Mouse (Mus musculus) T-cell, adult 2 months (primary cell): ENCODE results near the gene Clhc1.
"Not testable (repeated sequence)": the region's sequence is repeated elsewhere in the genome, so short reads cannot be mapped to it uniquely, and the experiment has no call there.

Experiments used
- DNase-seq: peaks from one replicate; pipeline ENCODE4 v3.0.0; 2022; ENCODE audit warnings: low spot score

Gene Clhc1

DNA sequence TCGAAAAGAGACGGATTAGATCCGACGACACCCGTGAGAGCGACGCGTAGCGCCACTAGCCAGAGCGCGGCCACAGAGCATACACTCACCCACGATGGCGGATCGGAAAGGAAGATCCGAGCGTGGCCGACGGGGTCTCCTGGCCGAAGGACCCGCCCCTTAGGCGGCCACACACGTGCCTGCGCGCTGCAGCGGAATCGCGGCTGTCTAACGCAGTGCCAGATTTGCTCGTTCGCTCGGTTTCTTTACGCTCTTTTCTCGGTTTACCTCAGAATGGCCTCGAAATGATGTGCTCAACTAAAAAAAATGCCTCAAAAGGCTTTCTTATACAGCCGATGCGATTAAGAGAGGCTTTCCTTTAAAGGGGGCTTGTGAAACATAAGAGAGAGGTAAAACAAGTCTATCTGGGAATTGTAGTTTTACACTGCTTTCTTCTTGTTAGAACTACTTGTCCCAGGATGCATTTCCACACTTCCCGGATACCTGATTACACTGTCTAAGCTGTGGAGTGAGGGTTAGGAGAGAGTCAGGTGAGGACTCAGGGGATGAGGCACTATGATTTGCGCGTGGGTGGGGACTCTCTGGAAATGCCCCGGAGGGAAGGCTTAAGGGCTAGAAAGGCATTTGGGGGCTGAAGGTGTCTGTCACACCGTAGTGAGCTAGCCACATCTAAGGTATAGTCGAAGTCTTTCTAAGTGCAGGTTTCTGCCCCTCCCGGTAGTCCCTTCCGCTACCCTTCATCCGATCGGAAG is at the start of gene Clhc1, which contains the start of gene Rps27a:
Gene Clhc1, plus strand, starts transcription at position 199 of the 752 bp plus-strand sequence.
Gene Rps27a, minus strand, starts transcription at position 358 of the 752 bp plus-strand sequence.
- peak; percentile 91 for DNase-seq

GRCm38 (mm10) chr11:29503948-29504893 is 43.5 kb upstream of the Clhc1 start:
- no peak for DNase-seq

DNA sequence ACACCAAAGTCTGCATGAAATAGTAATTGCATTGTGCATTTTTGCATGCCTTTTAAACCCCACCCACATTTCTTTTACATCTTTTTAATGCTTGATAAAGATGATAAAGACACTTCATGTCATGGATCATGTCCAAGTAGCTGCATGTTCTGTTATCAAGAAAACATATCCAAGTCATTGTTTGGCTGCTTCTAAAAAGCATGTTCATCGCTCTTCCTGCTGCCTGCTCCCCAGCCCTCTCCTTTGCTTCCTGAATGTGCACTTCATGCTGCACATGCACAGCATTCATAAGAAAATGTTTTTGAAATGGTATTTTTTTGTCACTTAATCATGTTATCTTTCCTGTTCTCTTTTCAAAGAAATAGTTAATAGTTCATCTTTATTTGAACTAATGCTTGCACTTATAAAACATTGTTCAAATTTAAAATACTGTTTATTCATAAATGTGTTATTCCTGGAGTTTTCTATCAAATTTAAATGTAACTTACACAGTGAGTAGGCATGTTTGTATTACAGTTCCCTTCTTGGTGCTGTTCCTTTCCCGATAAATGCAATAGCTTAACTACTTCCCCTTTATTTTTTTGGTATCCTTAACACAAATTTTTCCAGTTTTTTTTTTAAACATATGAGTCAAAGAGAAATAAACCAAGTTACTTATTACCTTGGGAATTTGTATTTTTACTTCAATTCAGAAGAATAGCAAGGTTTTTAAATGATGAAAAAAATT is 42.7 kb upstream of the Clhc1 start:
- no peak for DNase-seq

- no peak for DNase-seq
Observed at GRCm38 (mm10) chr11:29509421-29509820, 38.3 kb upstream of the Clhc1 start.

DNA sequence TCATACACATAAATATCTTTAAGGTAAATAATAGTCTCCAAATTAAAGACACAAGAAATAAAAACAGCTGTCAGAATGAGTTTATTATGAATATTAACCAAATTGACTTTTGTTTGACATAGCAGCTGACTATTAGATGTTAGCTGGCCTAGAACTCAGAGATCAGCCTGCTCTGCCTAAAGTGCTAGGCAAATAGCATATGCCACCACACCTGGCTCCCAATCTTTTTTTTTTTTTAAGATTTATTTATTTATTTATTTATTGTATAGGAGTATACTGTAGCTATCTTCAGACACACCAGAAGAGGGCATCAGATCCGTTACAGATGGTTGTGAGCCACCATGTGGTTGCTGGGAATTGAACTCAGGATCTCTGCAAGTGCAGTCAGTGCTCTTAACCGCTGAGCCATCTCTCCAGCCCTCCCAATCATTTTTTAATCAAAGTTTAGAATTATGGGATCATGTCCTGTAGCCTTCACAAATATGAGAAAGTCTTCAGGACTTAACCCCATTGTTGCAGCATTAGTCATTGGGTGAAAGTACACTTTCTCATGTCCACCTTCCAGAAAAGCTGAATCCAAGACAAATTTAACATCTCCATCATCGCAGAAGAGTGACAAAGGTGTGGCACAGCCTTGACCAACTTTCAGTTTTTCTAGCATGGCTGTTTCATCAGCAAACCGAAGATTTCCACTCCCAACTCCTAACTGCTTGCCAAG is 34.8 kb upstream of the Clhc1 start:
- DNase-seq = no peak

DNA sequence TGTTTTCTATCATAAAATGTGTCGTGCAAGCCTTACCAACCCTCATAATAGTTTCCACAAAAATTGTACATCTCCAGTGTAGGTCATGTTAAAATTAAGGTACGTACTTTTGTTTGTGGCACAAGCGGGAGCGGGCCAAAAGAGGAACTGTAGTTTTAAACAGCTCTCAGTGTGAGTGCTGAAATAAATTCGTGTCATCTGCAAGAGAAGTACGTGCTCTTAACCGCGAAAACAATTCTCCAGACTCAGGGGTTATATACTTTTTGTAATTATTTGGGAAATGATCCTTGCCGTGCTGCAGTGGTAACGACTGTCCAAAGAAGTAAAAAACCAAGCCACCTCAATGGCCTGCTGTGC is 33.4 kb upstream of the Clhc1 start:
- DNase-seq = no peak

DNA sequence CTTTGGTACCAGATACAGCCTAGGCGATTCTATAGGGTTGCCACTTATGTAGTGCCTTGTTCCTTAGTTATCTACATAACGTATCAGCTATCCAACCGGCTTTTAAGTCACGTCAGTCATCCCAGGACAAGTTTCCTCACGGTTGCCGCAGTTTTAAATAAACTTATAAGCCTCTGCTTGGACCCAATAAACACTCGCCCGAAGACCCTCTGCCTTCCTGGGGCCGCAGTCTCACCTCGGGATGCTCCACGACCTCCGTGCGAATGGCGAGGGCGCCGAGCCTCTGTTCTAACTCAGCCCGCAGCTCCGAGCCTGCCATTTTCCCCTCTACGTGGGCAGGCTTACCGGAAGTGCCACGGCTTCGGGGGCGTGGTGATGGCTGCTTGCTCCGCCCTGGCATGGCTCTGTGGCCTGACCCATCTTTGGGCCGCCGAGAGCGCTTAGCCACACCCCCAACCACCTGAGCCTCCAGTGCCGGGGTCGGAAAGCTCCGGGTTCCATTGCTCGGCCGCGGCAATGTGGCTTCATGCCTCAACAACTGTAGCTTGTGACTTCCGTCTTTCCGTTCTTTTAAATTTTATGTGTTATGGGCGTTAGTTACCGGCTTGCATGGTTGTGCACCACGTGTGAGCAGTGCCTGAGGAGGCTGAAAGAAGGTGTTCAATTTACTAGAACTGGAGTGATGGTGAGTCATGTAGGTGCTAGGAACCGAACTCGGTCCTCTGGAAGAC is 32.9 kb upstream of the Clhc1 start, which contains the start of gene Prorsd1:
Gene Prorsd1, minus strand, starts transcription at position 352 of the 731 bp plus-strand sequence.
- DNase-seq = peak; percentile 91

GRCm38 (mm10) chr11:29525988-29526794 is 21.6 kb upstream of the Clhc1 start, which contains the start of gene Mtif2:
TSS of gene Mtif2 (plus strand) at chr11:29526408.
- peak; percentile 56 for DNase-seq

- DNase-seq = no peak
Observed at GRCm38 (mm10) chr11:29538201-29538600, 9.5 kb upstream of the Clhc1 start.

GRCm38 (mm10) chr11:29544225-29544945 is 3.4 kb upstream of the Clhc1 start:
- DNase-seq = no peak

DNA sequence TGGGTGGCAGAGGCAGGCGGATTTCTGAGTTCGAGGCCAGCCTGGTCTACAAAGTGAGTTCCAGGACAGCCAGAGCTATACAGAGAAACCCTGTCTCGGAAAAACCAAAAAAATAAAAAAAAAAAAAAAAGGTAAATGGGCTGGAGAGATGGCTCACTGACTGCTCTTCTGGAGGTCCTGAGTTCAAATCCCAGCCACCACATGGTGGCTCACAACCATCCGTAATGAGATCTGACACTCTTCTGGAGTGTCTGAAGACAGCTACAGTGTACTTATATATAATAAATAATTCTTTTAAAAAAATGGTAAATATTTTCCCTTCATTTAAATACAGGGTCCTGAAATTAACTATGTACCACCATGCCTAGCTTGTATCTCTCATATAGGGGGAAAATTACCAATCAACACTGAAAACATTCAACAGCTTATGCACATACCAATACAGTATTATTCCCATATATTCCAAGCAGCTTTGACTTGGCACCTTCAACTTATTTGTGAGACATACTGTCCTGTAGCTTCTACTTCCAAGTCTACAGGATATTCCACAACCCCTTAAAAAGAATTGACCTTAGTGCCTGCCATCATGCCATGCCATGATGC is 2.5 kb upstream of the Clhc1 start:
- not testable (repeated sequence) for DNase-seq

DNA sequence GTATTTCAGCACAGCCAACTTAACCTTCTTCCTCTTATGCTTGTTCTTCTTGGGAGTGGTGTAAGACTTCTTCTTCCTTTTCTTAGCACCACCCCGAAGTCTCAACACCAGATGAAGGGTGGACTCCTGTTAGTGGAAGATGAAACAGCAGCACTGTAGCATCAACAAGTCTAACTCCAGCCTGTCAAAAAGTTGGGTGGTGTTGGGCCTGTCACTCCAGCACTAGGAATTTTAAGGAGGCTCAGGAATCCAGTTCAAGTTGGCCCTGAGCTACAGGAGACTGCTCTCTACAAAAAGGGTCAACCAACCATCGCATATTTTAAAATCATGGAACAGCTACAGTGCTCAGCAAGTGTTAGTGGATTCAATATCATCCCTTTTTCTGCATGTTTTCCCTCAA is 1.5 kb upstream of the Clhc1 start:
- not testable (repeated sequence) for DNase-seq

DNA sequence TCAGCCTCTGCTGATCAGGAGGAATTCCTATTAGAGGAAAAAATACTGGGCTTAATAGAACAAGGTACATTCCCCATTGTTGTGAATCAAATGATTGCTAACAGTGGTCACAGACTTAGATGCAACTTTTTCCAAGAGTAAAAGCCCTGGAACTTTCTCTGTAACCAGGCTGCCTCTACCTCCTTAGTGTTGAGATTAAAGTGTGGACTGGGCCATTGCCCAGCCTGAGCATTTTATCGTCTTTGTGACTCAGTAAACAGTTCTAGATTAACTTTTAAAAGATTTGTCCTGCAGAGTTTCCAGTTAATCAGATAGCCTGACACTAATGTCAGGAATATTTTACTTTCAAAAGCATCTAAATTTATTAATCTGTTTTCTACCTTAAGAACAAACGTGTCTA is 988 bp upstream of the Clhc1 start:
- no peak for DNase-seq

GRCm38 (mm10) chr11:29547249-29547751 is 450 bp upstream of the Clhc1 start:
- no peak for DNase-seq

GRCm38 (mm10) chr11:29548504-29549424 is 1.0 kb downstream of the Clhc1 start:
- DNase-seq = no peak

DNA sequence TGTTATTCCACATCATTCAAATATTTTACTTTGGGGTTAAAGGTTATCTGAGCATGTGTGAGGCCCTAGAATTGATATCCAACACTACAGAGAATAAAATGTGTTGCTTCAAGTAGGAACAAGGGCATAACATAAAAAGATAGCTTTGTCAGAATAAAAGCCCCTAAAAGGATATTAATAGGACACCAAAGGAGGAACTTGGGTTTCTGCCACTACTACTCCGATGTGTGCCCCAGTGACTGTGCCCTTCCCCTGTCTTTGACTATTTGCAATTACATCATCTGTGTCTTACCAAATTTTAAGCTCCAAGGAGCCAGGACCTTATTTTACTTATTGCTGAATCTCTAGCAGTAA is 1.7 kb downstream of the Clhc1 start:
- DNase-seq = no peak

GRCm38 (mm10) chr11:29560452-29560851 is 12.7 kb downstream of the Clhc1 start:
- DNase-seq = no peak

- no peak for DNase-seq
Observed at GRCm38 (mm10) chr11:29560990-29561389, 13.2 kb downstream of the Clhc1 start.
